Mouse (Mus musculus) lung, postnatal 0 days (tissue): Measurements from ENCODE around the gene Chrna9. TPM values are rescaled to one million over a fixed set of nuclear protein-coding genes. Genes with fewer than 3 reads are reported as not detected.
A peak's percentile ranks its signal among the peaks of the same experiment; 100 is the strongest.

Experiments used
- ATAC-seq: fragments of 200-750 bp; cut with Nextera tagmentation; 2 replicates; pipeline ENCODE4 v1.8.0; 2017; ENCODE audit warnings: moderate library complexity
- DNase-seq: peaks from one replicate; pipeline ENCODE4 v3.0.0-alpha.2; 2016; ENCODE audit warnings: low spot score
- H3K27ac ChIP-seq: fragments of 300-500 bp; sonication (generic); 2 replicates; pipeline ENCODE4 v1.5.1; 2014; ENCODE audit warnings: antibody characterized with exemption, mild to moderate bottlenecking, low read length, mixed read lengths
- H3K27me3 ChIP-seq: fragments of 300-500 bp; sonication (generic); replicated peaks from 2 replicates; pipeline ENCODE4 v1.6.1; 2014; ENCODE audit warnings: low read length, mixed read lengths; ENCODE audit not compliant: insufficient read depth
- H3K36me3 ChIP-seq: fragments of 300-500 bp; sonication (generic); 2 replicates; pipeline ENCODE4 v1.6.1; 2014; ENCODE audit warnings: low read length, mixed read lengths; ENCODE audit not compliant: insufficient read depth
- H3K4me1 ChIP-seq: fragments of 300-500 bp; sonication (generic); 2 replicates; pipeline ENCODE4 v1.6.1; 2014; ENCODE audit warnings: antibody characterized with exemption, low read depth, low read length, mixed read lengths; ENCODE audit not compliant: insufficient read depth
- H3K4me2 ChIP-seq: fragments of 300-500 bp; sonication (generic); replicated peaks from 2 replicates; pipeline ENCODE4 v1.6.1; 2014; ENCODE audit warnings: low read depth, mild to moderate bottlenecking, low read length, moderate library complexity, mixed read lengths
- H3K4me3 ChIP-seq: fragments of 300-500 bp; sonication (generic); 2 replicates; pipeline ENCODE4 v1.5.1; 2014; ENCODE audit warnings: low read depth, low read length
- H3K9ac ChIP-seq: fragments of 300-500 bp; sonication (generic); replicated peaks from 2 replicates; pipeline ENCODE4 v1.6.1; 2014; ENCODE audit warnings: low read depth, mild to moderate bottlenecking
- H3K9me3 ChIP-seq: fragments of 300-500 bp; sonication (generic); 2 replicates; pipeline ENCODE4 v1.6.1; 2016; ENCODE audit warnings: low read length, mixed read lengths
- CTCF ChIP-seq: IDR thresholded peaks from 2 replicates; pipeline ENCODE4 v1.5.1; 2016; ENCODE audit warnings: antibody characterized with exemption, mild to moderate bottlenecking
- EP300 ChIP-seq: IDR thresholded peaks from 2 replicates; pipeline ENCODE4 v1.6.1; 2016; ENCODE audit warnings: antibody characterized with exemption, mild to moderate bottlenecking, control low read depth
- WGBS: fragments of 180-500 bp; shearing (Covaris S2); extraction: QIAGEN DNeasy Blood & Tissue Kit; methylation state at CpG from one replicate; pipeline ENCODE4 v1.1.7; 2014; 5-methylcytosine and 5-hydroxymethylcytosine counted together
- polyA plus RNA-seq: library from polyadenylated mRNA; unstranded; fragments of >200 nt; fragmentation: Nextera tagmentation; extraction: Ambion mirVana; gene quantifications from 2 replicates; pipeline ENCODE4 v1.2.1, GENCODE M21; 2015

The Chrna9 gene
- polyA plus RNA-seq, 1 experiment from 2014 or later: not detected

- Histone ChIP-seq H3K9me3 (no peaks in the 10 kb centered on the region), H3K9ac (no peak overlapping the region), H3K4me3 (no peak overlapping the region), H3K27ac (no peak overlapping the region), H3K27me3 (no peaks in the 10 kb centered on the region), H3K4me2 (no peak overlapping the region), H3K4me1 (no peaks in the 10 kb centered on the region), H3K36me3 (no peaks in the 10 kb centered on the region)
- no peak for TF ChIP-seq CTCF
- TF ChIP-seq EP300: no peak
- 89% methylated on average over 7 of the region's 7 CpGs for WGBS
- DNase-seq (no peak), ATAC-seq (no peak)
These were observed 20.4 kb upstream of the Chrna9 start for GRCm38 (mm10) chr5:65914342-65914741.

- no peaks in the 10 kb centered on the region for H3K4me1 ChIP-seq
- H3K27ac ChIP-seq: no peak overlapping the region
- no peak for DNase-seq
- no peaks in the 10 kb centered on the region for H3K27me3 ChIP-seq
- no peaks in the 10 kb centered on the region for H3K9me3 ChIP-seq
- no peak overlapping the region for H3K4me2 ChIP-seq
- no peaks in the 10 kb centered on the region for H3K36me3 ChIP-seq
- ATAC-seq: no peak
- no peak overlapping the region for H3K4me3 ChIP-seq
- TF ChIP-seq CTCF (no peak), EP300 (no peak)
- H3K9ac ChIP-seq: no peak overlapping the region
- WGBS: 84% methylated on average over 5 of the region's 5 CpGs
These were observed 17.8 kb upstream of the Chrna9 start for GRCm38 (mm10) chr5:65916930-65917329.

GRCm38 (mm10) chr5:65918601-65919000, 16.1 kb upstream of the Chrna9 start:
- H3K4me3 ChIP-seq: no peak overlapping the region
- ATAC-seq (no peak), DNase-seq (peak; percentile 14)
- no peak for TF ChIP-seq EP300
- TF ChIP-seq CTCF: no peak
- no peak overlapping the region for H3K27ac ChIP-seq
- H3K36me3 ChIP-seq: no peaks in the 10 kb centered on the region
- H3K4me2 ChIP-seq: no peak overlapping the region
- no peaks in the 10 kb centered on the region for H3K27me3 ChIP-seq
- no peak overlapping the region for H3K9ac ChIP-seq
- no peaks in the 10 kb centered on the region for H3K9me3 ChIP-seq
- H3K4me1 ChIP-seq: no peaks in the 10 kb centered on the region
- WGBS: 81% methylated on average over 3 of the region's 3 CpGs

- no peak for ATAC-seq
- TF ChIP-seq EP300: no peak
- no peak for TF ChIP-seq CTCF
These were observed 15.4 kb upstream of the Chrna9 start for GRCm38 (mm10) chr5:65919326-65919725.

GRCm38 (mm10) chr5:65919904-65920303, 14.8 kb upstream of the Chrna9 start:
- Histone ChIP-seq H3K27ac (no peak overlapping the region), H3K9ac (no peak overlapping the region), H3K4me2 (no peak overlapping the region), H3K27me3 (no peaks in the 10 kb centered on the region), H3K9me3 (no peaks in the 10 kb centered on the region), H3K4me3 (no peak overlapping the region), H3K36me3 (no peaks in the 10 kb centered on the region), H3K4me1 (no peaks in the 10 kb centered on the region)
- no peak for ATAC-seq
- 96% methylated on average over 3 of the region's 3 CpGs for WGBS
- no peak for DNase-seq
- TF ChIP-seq CTCF (no peak), EP300 (no peak)

More at GRCm38 (mm10) chr5:65919326-65919725, 15.4 kb upstream of the Chrna9 start:
- Histone ChIP-seq H3K27ac (no peak overlapping the region), H3K36me3 (no peaks in the 10 kb centered on the region), H3K9me3 (no peaks in the 10 kb centered on the region), H3K27me3 (no peaks in the 10 kb centered on the region), H3K4me3 (no peak overlapping the region), H3K4me1 (no peaks in the 10 kb centered on the region), H3K4me2 (no peak overlapping the region), H3K9ac (no peak overlapping the region)
- WGBS: 68% methylated on average over 12 of the region's 12 CpGs
- DNase-seq: no peak

- no peak overlapping the region for H3K4me3 ChIP-seq
- 73% methylated on average over 12 of the region's 12 CpGs for WGBS
- H3K36me3 ChIP-seq: no peaks in the 10 kb centered on the region
These were observed 13.9 kb upstream of the Chrna9 start for GRCm38 (mm10) chr5:65920701-65921426.

More at GRCm38 (mm10) chr5:65920701-65921426, 13.9 kb upstream of the Chrna9 start:
- no peak overlapping the region for H3K27ac ChIP-seq
- ATAC-seq (no peak), DNase-seq (no peak)
- no peaks in the 10 kb centered on the region for H3K9me3 ChIP-seq
- no peaks in the 10 kb centered on the region for H3K4me1 ChIP-seq
- no peak for TF ChIP-seq CTCF
- no peaks in the 10 kb centered on the region for H3K27me3 ChIP-seq
- H3K4me2 ChIP-seq: no peak overlapping the region
- H3K9ac ChIP-seq: no peak overlapping the region
